Mouse (Mus musculus) retina, embryonic 14.5 days (tissue): Measurements from ENCODE around the gene Gsdma3.
"Not testable (repeated sequence)": the region's sequence is repeated elsewhere in the genome, so short reads cannot be mapped to it uniquely, and the experiment has no call there.

Experiments used
- DNase-seq: peaks from one replicate; pipeline ENCODE4 v3.0.0-alpha.2; 2015; ENCODE audit warnings: low spot score

Gsdma3 gene

GRCm38 (mm10) chr11:98595955-98596354 lies 30.2 kb upstream of the Gsdma3 start:
- DNase-seq, result no peak

- peak; percentile 86 for DNase-seq
Observed at GRCm38 (mm10) chr11:98597363-98597762, 28.8 kb upstream of the Gsdma3 start.

GRCm38 (mm10) chr11:98597991-98598390 lies 28.2 kb upstream of the Gsdma3 start, which contains the start of gene Lrrc3c:
TSS of gene Lrrc3c (plus strand) at chr11:98598291.
- DNase-seq, result no peak

GRCm38 (mm10) chr11:98598851-98599290 lies 27.3 kb upstream of the Gsdma3 start:
- no peak for DNase-seq

DNA sequence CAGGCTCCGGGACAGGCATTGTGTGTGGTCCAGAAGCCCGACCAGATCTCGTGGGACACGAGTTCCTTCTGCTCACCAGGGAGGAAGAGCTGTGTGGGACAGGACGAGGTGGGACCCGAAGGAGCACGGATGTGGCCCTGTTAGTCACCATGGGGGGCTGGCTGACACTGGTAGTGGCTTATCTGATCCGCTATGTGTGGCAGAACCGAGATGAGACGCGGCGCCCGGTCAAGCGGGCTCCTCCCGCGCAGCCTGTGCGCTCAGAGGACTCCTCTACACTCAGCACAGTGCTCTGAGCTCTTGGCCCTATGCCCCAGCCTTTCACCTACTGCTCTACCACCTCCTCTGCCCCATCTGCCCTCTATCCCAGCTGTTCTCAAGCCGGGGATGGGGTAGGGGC lies 26.9 kb upstream of the Gsdma3 start:
- DNase-seq, result no peak

DNA sequence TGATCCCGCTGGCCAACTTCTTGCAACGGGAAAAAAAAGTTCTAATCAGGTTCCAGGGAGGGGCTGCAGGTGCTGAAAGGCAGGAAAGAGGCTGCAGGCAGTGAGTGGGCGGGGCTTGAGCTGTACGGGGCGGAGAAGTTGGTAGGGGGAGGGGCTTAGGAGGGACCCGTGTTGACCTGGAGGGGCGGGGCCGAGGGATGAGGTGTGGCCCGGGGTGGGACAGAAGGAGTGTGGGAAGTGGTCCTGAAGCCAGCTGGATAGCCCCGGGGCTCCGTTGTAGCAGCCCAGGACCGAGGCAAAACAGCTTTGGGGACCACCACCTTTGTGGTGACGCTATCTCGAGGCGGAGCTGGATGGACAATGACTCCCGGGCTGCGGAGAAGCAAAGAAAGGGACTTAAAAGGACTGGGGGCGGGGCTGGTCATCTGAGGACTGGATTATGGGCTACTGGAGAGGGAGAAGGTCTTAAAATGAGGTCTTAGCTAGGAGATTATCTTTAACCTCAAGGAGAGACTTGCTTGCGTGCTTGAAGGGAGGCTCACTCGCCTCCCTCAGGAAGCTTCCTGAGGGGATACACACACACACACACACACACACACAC lies 24.0 kb upstream of the Gsdma3 start:
- peak; percentile 78 for DNase-seq

- DNase-seq, result no peak
Observed at GRCm38 (mm10) chr11:98603953-98604352, 22.2 kb upstream of the Gsdma3 start.

DNA sequence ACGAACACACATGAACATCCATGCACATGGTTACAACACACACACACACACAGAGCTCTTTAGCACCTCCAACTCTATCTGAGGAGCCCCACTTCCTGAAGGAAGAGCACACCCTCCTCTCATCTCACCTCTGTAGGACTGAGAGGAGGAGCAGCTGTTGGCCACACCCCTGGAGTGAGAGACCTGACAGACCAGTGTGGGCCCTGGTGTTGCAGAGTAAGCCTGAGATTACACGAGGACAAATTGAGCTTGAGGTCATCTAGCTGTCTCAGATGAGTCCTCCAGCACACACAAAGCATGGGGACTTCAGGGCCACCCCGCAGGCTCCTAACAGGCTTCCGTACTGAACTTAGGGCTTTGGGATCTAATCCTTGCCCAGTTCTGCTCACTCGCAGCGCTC lies 21.2 kb upstream of the Gsdma3 start:
- DNase-seq, result not testable (repeated sequence)

GRCm38 (mm10) chr11:98606763-98607162 lies 19.4 kb upstream of the Gsdma3 start:
- DNase-seq, result peak; percentile 87

DNA sequence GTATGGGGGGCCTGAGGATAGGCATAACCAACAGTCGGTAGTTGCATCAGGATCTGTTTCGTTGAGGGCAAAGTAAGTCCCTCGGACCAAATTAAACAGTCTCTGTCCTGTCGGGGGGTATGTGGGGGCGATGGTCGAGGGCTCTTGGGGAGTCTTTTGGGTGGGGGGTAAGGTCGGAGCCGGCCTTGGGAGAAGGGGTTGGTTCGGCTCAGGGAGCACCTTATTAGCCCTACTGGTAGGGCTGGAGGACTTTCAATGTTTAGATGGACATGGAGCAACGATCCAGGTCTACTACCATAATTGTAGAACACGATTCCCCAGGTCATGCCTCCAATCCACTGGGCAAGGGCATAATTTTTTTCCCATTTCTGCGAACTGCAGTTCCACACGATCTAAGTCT lies 5.4 kb upstream of the Gsdma3 start:
- no peak for DNase-seq

GRCm38 (mm10) chr11:98623981-98624380 lies 2.2 kb upstream of the Gsdma3 start:
- DNase-seq, result not testable (repeated sequence)

DNA sequence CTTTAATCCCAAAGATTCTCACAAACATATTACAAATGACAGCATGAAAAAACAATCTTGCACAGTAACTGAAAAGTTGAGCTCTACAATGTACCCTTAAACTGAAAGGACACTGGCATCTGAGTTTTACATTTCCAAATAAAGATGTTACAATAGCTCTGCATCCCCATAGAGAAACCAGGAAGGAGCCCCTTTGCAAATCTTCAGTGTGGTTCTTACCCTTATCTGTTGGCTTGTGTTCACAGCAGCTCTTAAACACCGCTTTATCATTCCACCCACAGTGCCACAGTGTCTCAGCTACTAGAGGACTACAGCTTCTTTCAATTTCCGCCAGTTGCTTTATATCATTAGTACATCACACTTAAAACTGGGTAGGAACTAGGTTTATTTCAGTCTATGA lies 1.8 kb upstream of the Gsdma3 start:
- not testable (repeated sequence) for DNase-seq

DNA sequence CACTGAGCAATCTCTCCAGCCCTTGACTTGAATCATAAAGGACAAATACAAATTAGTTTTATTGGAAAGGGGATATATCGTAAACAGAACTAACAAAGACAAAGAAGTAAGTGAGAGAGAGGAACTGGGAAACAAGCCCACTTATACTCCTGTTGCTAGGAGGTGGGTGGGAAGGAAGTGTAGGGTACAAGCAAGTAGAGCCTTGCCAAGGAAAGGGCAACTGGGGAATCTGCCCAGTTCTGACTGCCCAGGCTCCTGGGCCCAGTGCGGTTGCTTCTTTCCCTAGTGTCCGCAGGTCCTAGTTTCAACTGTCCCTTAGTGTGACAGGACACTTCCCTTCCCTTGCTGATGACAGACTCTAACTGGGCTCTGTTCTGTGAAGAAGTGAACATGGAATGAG lies 2.5 kb downstream of the Gsdma3 start:
- no peak for DNase-seq

DNA sequence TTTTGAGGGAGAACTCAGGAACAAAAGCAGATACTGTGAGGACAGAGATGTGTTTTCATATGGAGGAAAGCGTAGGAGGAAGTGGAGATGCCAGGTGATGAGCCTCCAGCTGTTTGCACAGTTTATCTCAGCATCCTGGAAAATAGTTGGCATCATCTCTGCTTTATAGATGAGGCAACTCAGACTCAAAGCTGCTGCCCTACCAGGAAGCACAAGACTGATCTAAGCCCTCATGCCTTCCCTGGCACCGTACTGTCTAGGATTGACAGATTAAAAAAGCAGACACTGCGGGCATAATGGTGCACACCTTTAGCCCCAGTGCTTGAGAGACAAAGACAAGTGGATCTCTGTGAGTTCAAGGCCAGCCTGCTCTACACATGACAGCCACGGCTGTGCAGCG lies 4.5 kb downstream of the Gsdma3 start:
- DNase-seq, result no peak

- DNase-seq, result peak; percentile 55
Observed at GRCm38 (mm10) chr11:98635312-98635970, 9.3 kb downstream of the Gsdma3 start.

DNA sequence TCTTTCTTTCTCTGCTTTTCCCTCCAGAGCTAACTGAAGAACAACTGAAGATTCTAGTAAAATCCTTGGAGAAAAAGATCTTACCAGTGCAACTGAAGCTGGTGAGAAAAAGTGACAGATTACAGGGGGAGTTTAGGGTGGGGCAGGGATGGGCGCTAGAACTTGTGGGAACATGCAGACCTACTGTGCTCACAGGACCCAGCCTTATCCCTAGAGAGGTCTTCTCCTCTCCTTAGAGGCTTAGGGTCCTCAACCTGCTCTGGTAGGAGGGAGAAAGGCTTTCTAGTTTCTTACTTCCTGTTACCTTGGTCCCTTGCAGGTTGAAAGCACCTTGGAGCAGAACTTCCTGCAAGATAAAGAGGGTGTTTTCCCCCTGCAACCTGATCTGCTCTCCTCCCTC lies 11.3 kb downstream of the Gsdma3 start:
- DNase-seq, result no peak

GRCm38 (mm10) chr11:98640091-98640490 lies 13.9 kb downstream of the Gsdma3 start:
- DNase-seq, result no peak

- no peak for DNase-seq
Observed at GRCm38 (mm10) chr11:98644757-98645156, 18.6 kb downstream of the Gsdma3 start.

GRCm38 (mm10) chr11:98645946-98646345 lies 19.8 kb downstream of the Gsdma3 start:
- DNase-seq, result no peak

GRCm38 (mm10) chr11:98646459-98646858 lies 20.3 kb downstream of the Gsdma3 start, which contains the start of gene Gsdma2:
TSS of gene Gsdma2 (plus strand) at chr11:98646759.
- DNase-seq, result no peak

DNA sequence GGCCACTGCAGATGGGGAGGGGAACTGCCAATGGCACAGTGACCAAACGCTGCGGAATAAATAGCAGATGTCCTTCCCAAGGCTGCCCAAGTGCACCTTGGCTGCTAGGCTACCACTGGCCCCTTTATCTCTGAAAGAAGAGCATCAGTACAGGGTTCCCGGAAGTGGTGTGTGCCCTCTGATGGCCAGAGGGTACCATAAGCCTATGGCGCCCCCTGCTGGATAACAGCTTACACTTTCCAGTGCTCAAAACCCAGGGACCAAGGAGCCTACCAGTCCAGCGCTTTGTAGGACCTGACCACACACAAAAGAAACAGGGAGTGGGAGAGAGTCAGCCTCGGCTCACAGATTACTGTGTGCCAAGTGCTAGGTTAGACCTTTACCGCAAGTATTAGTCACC lies 28.9 kb downstream of the Gsdma3 start:
- DNase-seq, result peak; percentile 79

DNA sequence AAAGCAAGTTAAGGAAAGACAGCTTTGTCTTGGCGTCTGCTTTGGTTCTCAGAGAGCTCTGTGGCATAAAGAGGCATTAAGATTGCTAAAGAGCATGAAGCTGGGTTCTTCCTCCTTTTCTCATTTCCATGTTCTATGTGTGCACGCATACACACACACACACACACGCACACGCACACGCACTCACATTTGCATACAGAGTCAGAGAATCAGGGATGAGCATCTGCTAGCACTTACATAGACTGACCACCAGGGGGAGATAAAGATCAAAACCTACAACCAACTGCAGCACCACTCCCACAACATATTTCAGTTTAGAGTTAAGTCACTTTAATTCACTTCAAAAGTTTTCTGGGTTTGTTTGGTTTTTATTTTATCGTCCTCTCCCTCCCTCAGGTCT lies 34.4 kb downstream of the Gsdma3 start:
- DNase-seq, result peak; percentile 87

DNA sequence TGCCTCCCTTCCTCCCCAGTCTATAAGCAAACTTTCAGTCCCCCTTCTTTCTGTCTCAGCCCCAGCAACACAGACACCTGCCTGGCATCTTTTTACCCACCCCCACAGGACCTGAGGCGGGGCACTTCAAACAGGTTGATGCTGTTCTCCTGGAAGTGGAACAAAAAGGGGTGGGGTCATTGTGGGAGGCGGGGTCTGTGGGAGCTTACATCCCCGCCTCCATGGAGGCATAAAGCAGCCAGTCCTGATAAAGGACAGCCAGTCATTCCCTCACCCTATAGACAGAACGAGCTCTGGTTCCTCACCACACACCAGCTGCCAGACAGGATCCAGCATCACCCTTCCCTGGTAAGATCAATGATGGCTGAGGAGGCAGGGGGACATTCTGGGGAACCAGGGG lies 37.9 kb downstream of the Gsdma3 start, which contains the start of gene Gsdma:
TSS of gene Gsdma (plus strand) at position 261 of the 400 bp plus-strand sequence.
- DNase-seq, result no peak

- DNase-seq, result no peak
Observed at GRCm38 (mm10) chr11:98668984-98669383, 42.8 kb downstream of the Gsdma3 start.
